Mouse (Mus musculus): ENCODE measurements around the gene Prune2.

DNA sequence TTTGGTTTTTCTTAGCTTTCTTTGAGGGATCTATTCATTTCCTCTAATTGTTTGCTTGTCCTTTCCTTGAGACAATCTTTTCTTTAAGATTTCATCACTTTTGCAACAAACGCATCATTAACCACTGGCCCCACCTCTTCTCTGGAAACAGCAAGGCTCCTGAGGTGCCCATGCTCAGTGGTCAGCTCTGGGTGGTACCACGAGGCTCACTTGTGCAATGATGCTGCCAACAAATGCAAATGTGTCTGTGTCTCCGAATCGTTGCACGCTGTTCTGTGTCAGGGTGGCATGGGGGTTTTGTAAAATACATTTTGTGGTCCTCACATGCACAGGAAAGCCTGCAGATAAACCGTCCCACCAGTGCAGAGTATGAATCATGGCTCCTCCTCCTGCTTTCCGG lies 194.1 kb downstream of the Prune2 start:
- TF ChIP-seq CTCF (IDR thresholded peaks at IDR 0.05; ENCODE audit: control insufficient read depth, insufficient read depth, low read length): no peak
- TF ChIP-seq POLR2A (IDR thresholded peaks at IDR 0.05; ENCODE audit: borderline replicate concordance, control insufficient read depth, low read depth, low read length): no peak

Measured in bone marrow, adult 2 months (tissue).